Mouse (Mus musculus) midbrain, embryonic 16.5 days (tissue): ENCODE data around the gene Mcrip1. TPM values are rescaled to one million over a fixed set of nuclear protein-coding genes. Genes with fewer than 3 reads are reported as not detected.
A peak's percentile ranks its signal among the peaks of the same experiment; 100 is the strongest.

Experiments
- ATAC-seq: fragments of 200-750 bp; cut with Nextera tagmentation; 2 replicates; pipeline ENCODE4 v1.8.0; 2017; ENCODE audit warnings: moderate TSS enrichment
- H3K27ac ChIP-seq: fragments of 300-500 bp; sonication (generic); 2 replicates; pipeline ENCODE4 v1.5.1; 2014; ENCODE audit warnings: mild to moderate bottlenecking, low read length, mixed read lengths
- H3K27me3 ChIP-seq: fragments of 300-500 bp; sonication (generic); 2 replicates; pipeline ENCODE4 v1.6.1; 2014; ENCODE audit warnings: low read depth, low read length, mixed read lengths; ENCODE audit not compliant: control insufficient read depth, insufficient read depth
- H3K36me3 ChIP-seq: fragments of 300-500 bp; sonication (generic); 2 replicates; pipeline ENCODE4 v1.6.1; 2014; ENCODE audit warnings: mild to moderate bottlenecking, low read length, moderate library complexity, mixed read lengths; ENCODE audit not compliant: control insufficient read depth, insufficient read depth
- H3K4me1 ChIP-seq: fragments of 300-500 bp; sonication (generic); 2 replicates; pipeline ENCODE4 v1.6.1; 2014; ENCODE audit warnings: mild to moderate bottlenecking, low read length, mixed read lengths; ENCODE audit not compliant: control insufficient read depth, insufficient read depth
- H3K4me2 ChIP-seq: fragments of 300-500 bp; sonication (generic); 2 replicates; pipeline ENCODE4 v1.6.1; 2014; ENCODE audit warnings: mild to moderate bottlenecking, low read length, mixed read lengths
- H3K4me3 ChIP-seq: fragments of 300-500 bp; sonication (generic); 2 replicates; pipeline ENCODE4 v1.5.1; 2014; ENCODE audit warnings: low read depth, mild to moderate bottlenecking, low read length, moderate library complexity, mixed read lengths
- H3K9ac ChIP-seq: fragments of 300-500 bp; sonication (generic); 2 replicates; pipeline ENCODE4 v1.6.1; 2014; ENCODE audit warnings: low read depth, low read length, mixed read lengths
- H3K9me3 ChIP-seq: fragments of 300-500 bp; sonication (generic); replicated peaks from 2 replicates; pipeline ENCODE4 v1.6.1; 2014; ENCODE audit warnings: mild to moderate bottlenecking, low read length, mixed read lengths; ENCODE audit not compliant: control insufficient read depth, poor library complexity, severe bottlenecking
- WGBS: fragments of 180-500 bp; shearing (Covaris S2); extraction: QIAGEN DNeasy Blood & Tissue Kit; methylation state at CpG from one replicate; pipeline ENCODE4 v1.1.7; 2014; 5-methylcytosine and 5-hydroxymethylcytosine counted together
- polyA plus RNA-seq: library from polyadenylated mRNA; unstranded; fragments of >200 nt; fragmentation: Nextera tagmentation; extraction: Ambion mirVana; gene quantifications from 2 replicates; pipeline ENCODE4 v1.2.1, GENCODE M21; 2015

Gene Mcrip1
- polyA plus RNA-seq, 1 experiment from 2014 or later: 232 TPM

DNA sequence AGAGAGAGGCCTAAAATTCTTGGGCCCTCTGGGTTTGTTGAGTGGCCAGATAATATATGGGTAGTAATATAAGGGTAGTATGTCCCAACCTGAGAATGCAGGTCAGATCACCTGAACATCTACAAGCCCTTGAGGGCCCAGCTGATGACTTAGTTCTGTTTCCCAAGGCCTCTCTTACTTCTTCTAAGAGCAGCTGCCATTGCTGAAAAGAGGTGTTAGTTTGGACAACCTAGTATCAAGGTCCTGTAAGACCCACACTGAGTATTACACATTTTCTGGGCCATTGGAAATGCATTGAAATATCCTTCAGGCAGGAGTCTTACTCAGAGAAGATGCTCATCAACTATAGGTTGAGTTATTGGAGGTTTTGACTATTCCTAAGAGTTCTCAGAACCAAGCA lies 26.4 kb upstream of the Mcrip1 start:
- H3K4me2 ChIP-seq: no peak overlapping the region
- ATAC-seq: no peak
- no peak overlapping the region for H3K4me3 ChIP-seq
- peaks cover 19% of the 10 kb centered on the region for H3K36me3 ChIP-seq
- no peak overlapping the region for H3K27ac ChIP-seq
- H3K9me3 ChIP-seq: no peaks in the 10 kb centered on the region
- no peaks in the 10 kb centered on the region for H3K27me3 ChIP-seq
- H3K4me1 ChIP-seq: peaks cover 34% of the 10 kb centered on the region
- H3K9ac ChIP-seq: no peak overlapping the region

DNA sequence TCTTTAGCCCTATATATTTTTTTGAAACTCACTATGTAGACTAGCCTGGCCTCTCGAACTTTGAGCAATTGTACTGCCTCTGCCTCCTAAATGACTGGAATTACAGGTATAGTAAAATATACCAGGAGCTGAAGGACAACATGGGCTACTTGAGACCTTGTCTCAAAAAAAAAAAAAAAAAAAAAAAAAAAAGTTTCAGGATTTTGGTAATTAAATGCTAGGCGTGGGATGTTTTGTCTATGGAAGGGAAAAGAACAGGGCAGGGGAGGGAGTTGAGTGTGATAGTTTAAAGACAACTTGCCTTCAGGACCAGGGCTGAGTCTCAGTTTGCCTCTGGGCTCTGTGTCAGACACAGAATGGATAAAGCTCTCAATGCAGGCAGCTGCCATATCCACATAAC lies 25.5 kb upstream of the Mcrip1 start:
- Histone ChIP-seq H3K27ac (no peak overlapping the region), H3K9ac (no peak overlapping the region), H3K27me3 (no peaks in the 10 kb centered on the region), H3K9me3 (no peaks in the 10 kb centered on the region), H3K4me1 (peaks cover 30% of the 10 kb centered on the region), H3K4me3 (no peak overlapping the region), H3K4me2 (no peak overlapping the region), H3K36me3 (peaks cover 24% of the 10 kb centered on the region)
- WGBS: 89% methylated on average over 2 of the region's 2 CpGs
- ATAC-seq: no peak

DNA sequence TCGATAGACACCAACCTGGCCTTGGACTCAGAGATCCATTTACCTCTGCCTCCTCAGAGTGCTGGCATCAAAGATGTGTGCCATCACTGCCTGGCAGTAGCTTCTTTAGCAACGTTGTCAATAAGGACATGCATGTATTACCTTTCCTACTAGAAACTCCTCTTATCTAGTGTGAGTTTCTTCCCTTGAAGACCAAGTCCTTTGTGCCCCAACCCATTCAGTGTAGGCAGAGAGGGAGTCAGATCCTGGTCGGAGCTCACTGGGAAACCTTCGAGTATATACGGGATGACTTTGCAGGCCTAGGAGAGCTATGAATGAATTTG lies 24.7 kb upstream of the Mcrip1 start:
- Histone ChIP-seq H3K9me3 (no peaks in the 10 kb centered on the region), H3K9ac (peak overlapping the region; percentile 85)

DNA sequence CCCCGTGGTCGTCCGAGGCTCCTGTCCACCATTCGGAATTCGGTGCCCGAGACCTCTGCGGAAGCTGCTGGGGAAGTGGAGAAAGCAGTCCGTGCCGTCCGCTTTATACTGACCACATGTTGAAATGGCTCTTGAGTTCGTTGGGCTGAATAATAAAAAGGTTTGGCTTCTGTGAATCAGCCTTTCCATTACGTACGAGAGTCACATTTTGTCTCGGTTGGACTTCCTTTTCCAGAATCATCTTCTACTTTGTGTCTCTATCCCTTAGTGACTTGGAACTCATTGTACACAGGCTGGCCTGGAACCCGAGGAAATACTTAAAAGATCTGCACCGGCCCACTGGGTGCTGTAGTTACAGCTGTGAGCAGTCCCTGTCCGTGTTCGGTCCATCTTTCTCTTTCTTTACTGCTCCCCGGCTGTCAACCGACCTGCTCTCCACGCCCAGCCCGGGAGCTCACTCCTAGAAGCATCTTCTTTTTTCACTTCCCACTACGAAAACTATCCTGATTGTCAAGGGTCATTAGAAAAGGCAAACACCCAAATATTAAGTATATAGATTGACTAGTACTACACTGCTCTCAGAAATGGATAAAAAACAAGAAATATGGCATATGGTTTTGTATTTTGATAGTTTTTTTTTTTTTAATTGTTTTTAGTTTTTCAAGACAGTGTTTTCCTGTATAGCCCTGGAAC lies 24.2 kb upstream of the Mcrip1 start:
- no peaks in the 10 kb centered on the region for H3K9me3 ChIP-seq
- no peak; the same call in 1 of the 2 replicates for ATAC-seq

More for the DNA sequence above, 24.7 kb upstream of the Mcrip1 start:
- H3K27me3 ChIP-seq: no peaks in the 10 kb centered on the region
- 43% methylated on average over 5 of the region's 5 CpGs for WGBS
- peak overlapping the region; percentile 91 for H3K4me3 ChIP-seq
- H3K4me2 ChIP-seq: peak overlapping the region; percentile 97
- H3K4me1 ChIP-seq: peaks cover 22% of the 10 kb centered on the region
- H3K27ac ChIP-seq: no peak overlapping the region
- H3K36me3 ChIP-seq: peaks cover 25% of the 10 kb centered on the region
- no peak for ATAC-seq

DNA sequence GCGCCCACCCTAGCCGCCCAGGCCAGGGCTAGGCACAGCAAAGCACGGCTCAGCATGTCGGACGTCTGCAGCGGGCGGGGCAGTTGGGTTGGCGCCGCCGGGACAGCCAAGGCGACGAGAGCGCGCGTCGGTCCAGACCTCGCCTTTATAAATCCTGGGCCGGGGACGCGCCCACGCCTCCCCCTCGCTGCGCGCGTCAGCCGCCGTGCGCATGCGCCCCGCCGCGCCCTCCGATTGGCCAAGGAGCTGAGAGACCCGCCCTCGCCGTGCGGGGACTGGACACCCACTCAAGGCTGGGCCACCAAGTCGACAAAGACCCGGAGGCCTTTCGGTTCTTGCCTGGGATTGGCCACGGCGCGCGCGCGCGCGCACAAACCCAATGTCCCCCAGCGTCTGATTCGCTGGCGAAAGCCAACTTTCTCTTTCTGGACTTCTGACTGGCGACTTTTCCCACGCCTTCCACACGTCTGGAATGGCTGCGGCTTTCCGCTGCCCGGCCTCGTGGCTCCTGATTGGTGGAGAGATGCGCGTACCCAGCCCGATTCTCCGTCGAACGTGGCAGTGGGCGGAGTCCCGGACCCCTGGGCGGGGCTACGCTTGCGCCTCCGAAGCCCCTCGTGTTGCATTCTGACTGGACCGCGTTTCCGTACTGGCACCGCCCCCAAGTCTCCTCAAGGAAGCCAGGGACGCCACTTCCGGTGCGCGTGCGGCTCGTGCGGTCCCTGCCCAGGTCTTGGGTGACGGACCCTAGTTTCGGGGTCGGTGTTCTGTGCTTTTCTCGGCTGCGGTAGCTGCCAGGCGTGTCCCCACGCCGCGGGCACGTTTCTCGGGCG lies 23.4 kb upstream of the Mcrip1 start, which contains the start of gene P4hb:
P4hb (minus strand) TSS at position 502 of the 833 bp plus-strand sequence.
- H3K9ac ChIP-seq: peak within 1 kb of the TSS; percentile 85
- peak within 1 kb of the TSS; percentile 92 for H3K27ac ChIP-seq
- peak within 1 kb of the TSS; percentile 97 for H3K4me2 ChIP-seq
- H3K4me3 ChIP-seq: peak within 1 kb of the TSS; percentile 91
- ATAC-seq: peak; percentile 97
- H3K36me3 ChIP-seq: peaks cover 22% of the 10 kb centered on the region
- peaks cover 19% of the 10 kb centered on the region for H3K4me1 ChIP-seq
- H3K9me3 ChIP-seq: no peaks in the 10 kb centered on the region
- H3K27me3 ChIP-seq: no peaks in the 10 kb centered on the region
- under 1% methylated on average over 91 of the region's 94 CpGs for WGBS

More for the DNA sequence above, 24.2 kb upstream of the Mcrip1 start:
- under 1% methylated on average over 23 of the region's 23 CpGs for WGBS
- Histone ChIP-seq H3K36me3 (peaks cover 21% of the 10 kb centered on the region), H3K4me2 (peak overlapping the region; percentile 97), H3K27me3 (no peaks in the 10 kb centered on the region), H3K4me1 (peaks cover 19% of the 10 kb centered on the region), H3K27ac (peak overlapping the region; percentile 92), H3K9ac (peak overlapping the region; percentile 85), H3K4me3 (peak overlapping the region; percentile 91)

DNA sequence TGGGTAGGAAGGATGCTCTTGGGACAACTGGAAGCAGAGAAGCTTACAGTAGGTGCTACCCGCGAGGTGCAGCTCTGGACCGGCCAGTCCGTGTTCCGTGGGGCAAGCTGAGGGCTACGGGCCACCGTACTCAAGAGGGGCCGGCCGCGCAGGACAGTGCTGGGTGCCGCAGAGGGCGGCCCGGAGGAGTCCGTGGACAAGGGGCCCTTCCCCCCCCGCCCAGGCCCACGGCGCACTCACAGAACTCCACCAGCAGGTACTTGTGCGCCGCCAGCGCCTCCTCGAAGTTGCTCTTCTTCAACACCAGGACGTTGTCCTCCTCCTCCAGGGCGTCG lies 22.9 kb upstream of the Mcrip1 start:
- no peaks in the 10 kb centered on the region for H3K9me3 ChIP-seq
- under 1% methylated on average over 18 of the region's 24 CpGs for whole genome bisulfite sequencing
- ATAC-seq: no peak; the same call in 1 of the 2 replicates

DNA sequence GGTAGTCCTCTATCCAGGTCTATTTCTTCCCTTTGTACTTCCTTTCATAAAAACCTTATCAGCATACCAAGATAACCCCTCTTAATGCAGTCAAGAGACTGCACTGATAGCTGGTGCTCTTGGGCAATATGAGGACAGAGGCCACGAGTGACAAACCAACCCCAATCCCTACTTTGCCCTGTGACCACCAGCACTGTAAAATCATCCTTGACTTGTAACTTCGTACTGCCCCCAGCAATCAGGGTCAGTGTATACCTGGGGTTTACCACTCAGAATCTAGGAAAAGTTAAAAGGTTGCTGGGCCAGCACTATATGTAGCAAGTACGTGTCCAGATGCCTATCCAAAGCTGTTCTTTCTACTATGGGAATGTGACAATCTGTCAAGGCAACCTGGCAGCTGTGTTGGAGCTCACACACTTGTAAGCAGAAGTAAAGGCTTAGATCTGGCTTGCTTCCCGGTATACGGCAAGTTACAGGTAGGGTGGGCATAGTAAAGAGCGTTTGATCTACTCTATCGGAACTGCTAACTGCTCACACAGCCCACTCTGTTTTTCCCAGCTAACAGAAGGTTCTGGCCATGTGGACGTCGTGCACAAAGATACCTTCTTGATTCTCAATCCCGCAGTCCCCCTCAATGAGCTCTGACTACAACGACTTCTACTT lies 22.4 kb upstream of the Mcrip1 start:
- Histone ChIP-seq H3K9me3 (no peaks in the 10 kb centered on the region), H3K4me3 (peak overlapping the region; percentile 91), H3K4me2 (peak overlapping the region; percentile 87), H3K4me1 (peaks cover 19% of the 10 kb centered on the region), H3K9ac (peak overlapping the region; percentile 77), H3K36me3 (peaks cover 24% of the 10 kb centered on the region), H3K27ac (peak overlapping the region; percentile 86), H3K27me3 (no peaks in the 10 kb centered on the region)
- ATAC-seq: no peak
- WGBS: 18% methylated on average over 11 of the region's 11 CpGs

More for the DNA sequence above, 22.9 kb upstream of the Mcrip1 start:
- Histone ChIP-seq H3K27ac (peak overlapping the region; percentile 86), H3K36me3 (peaks cover 22% of the 10 kb centered on the region), H3K4me3 (peak overlapping the region; percentile 91), H3K4me2 (peak overlapping the region; percentile 87), H3K4me1 (peaks cover 19% of the 10 kb centered on the region), H3K27me3 (no peaks in the 10 kb centered on the region), H3K9ac (peak overlapping the region; percentile 77)

DNA sequence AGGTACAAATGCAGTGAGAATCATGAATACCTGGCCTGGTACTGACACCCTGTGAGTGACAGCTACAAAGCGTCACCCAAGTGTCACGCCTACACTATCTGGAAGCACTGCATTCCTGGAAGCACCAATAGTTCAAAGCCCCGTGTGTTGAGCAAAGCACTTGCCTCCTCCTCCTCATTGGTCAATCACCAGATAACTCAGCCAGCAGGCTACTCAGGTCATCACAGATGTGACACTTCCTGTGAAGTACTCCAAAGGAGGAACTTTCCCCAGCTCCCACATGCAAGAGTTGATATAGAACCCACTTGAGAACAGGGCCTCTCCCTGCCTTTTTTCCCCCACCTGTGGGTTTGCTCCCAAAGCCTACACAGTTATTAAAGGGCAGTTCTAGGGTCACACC lies 21.6 kb upstream of the Mcrip1 start:
- Histone ChIP-seq H3K9me3 (no peaks in the 10 kb centered on the region), H3K36me3 (peaks cover 29% of the 10 kb centered on the region), H3K4me2 (peak overlapping the region; percentile 87; the same call in 1 of the 2 replicates), H3K27me3 (no peaks in the 10 kb centered on the region), H3K27ac (no peak overlapping the region), H3K4me1 (peaks cover 19% of the 10 kb centered on the region), H3K4me3 (no peak overlapping the region), H3K9ac (no peak overlapping the region)
- ATAC-seq: no peak
- 93% methylated on average over 3 of the region's 3 CpGs for WGBS
